Mouse (Mus musculus) hindbrain, embryonic 12.5 days (tissue): ENCODE data around the gene Hsp90ab1. TPM values are rescaled to one million over a fixed set of nuclear protein-coding genes. Genes with fewer than 3 reads are reported as not detected.

Experiments
- ATAC-seq: fragments of 200-750 bp; cut with Nextera tagmentation; 2 replicates; pipeline ENCODE4 v1.8.0; 2017; ENCODE audit warnings: moderate TSS enrichment; ENCODE audit not compliant: low FRiP score
- H3K27ac ChIP-seq: fragments of 300-500 bp; sonication (generic); 2 replicates; pipeline ENCODE4 v1.5.1; 2016; ENCODE audit warnings: mild to moderate bottlenecking
- H3K27me3 ChIP-seq: fragments of 300-500 bp; sonication (generic); 2 replicates; pipeline ENCODE4 v1.6.1; 2016; ENCODE audit warnings: mild to moderate bottlenecking
- H3K36me3 ChIP-seq: fragments of 300-500 bp; sonication (generic); 2 replicates; pipeline ENCODE4 v1.6.1; 2016; ENCODE audit warnings: mild to moderate bottlenecking
- H3K4me1 ChIP-seq: fragments of 300-500 bp; sonication (generic); 2 replicates; pipeline ENCODE4 v1.6.1; 2016
- H3K4me2 ChIP-seq: fragments of 300-500 bp; sonication (generic); replicated peaks from 2 replicates; pipeline ENCODE4 v1.6.1; 2016; ENCODE audit warnings: mild to moderate bottlenecking
- H3K4me3 ChIP-seq: fragments of 300-500 bp; sonication (generic); 2 replicates; pipeline ENCODE4 v1.5.1; 2016; ENCODE audit warnings: mild to moderate bottlenecking
- H3K9ac ChIP-seq: fragments of 300-500 bp; sonication (generic); 2 replicates; pipeline ENCODE4 v1.6.1; 2016; ENCODE audit warnings: mild to moderate bottlenecking, moderate library complexity
- H3K9me3 ChIP-seq: fragments of 300-500 bp; sonication (generic); replicated peaks from 2 replicates; pipeline ENCODE4 v1.6.1; 2016; ENCODE audit warnings: mild to moderate bottlenecking
- whole genome bisulfite sequencing: fragments of 180-500 bp; shearing (Covaris S2); methylation state at CpG from one replicate; pipeline ENCODE4 v1.1.7; 2016; 5-methylcytosine and 5-hydroxymethylcytosine counted together
- polyA plus RNA-seq: library from polyadenylated mRNA; unstranded; fragments of >200 nt; fragmentation: Nextera tagmentation; extraction: Ambion mirVana; gene quantifications from 2 replicates; pipeline ENCODE4 v1.2.1, GENCODE M21; 2016

Gene Hsp90ab1
- polyA plus RNA-seq, 1 experiment from 2014 or later: 1,487 TPM

GRCm38 (mm10) chr17:45542129-45542528 is 30.9 kb downstream of the Hsp90ab1 start:
- Histone ChIP-seq H3K27ac (no peak overlapping the region), H3K27me3 (peaks cover 87% of the 10 kb centered on the region), H3K9me3 (no peaks in the 10 kb centered on the region), H3K4me1 (peaks cover 30% of the 10 kb centered on the region), H3K36me3 (peaks cover 20% of the 10 kb centered on the region), H3K9ac (no peak overlapping the region), H3K4me3 (no peak overlapping the region), H3K4me2 (no peak overlapping the region)
- 42% methylated on average over 6 of the region's 6 CpGs for WGBS
- ATAC-seq: no peak

- WGBS: 76% methylated on average over 21 of the region's 21 CpGs
- peaks cover 84% of the 10 kb centered on the region for H3K27me3 ChIP-seq
- no peak overlapping the region for H3K4me3 ChIP-seq
- H3K27ac ChIP-seq: no peak overlapping the region
- H3K36me3 ChIP-seq: peaks cover 4% of the 10 kb centered on the region; the same call in 1 of the 2 replicates
- no peak overlapping the region for H3K9ac ChIP-seq
- no peak for ATAC-seq
- H3K4me2 ChIP-seq: no peak overlapping the region
- H3K9me3 ChIP-seq: no peaks in the 10 kb centered on the region
- peaks cover 12% of the 10 kb centered on the region for H3K4me1 ChIP-seq
These were observed 33.4 kb downstream of the Hsp90ab1 start for GRCm38 (mm10) chr17:45539664-45540063.

GRCm38 (mm10) chr17:45538394-45538793 is 34.7 kb downstream of the Hsp90ab1 start:
- H3K27ac ChIP-seq: no peak overlapping the region
- no peaks in the 10 kb centered on the region for H3K9me3 ChIP-seq
- no peaks in the 10 kb centered on the region for H3K36me3 ChIP-seq
- no peak overlapping the region for H3K4me3 ChIP-seq
- peaks cover 82% of the 10 kb centered on the region for H3K27me3 ChIP-seq
- WGBS: 62% methylated on average over 4 of the region's 4 CpGs
- no peak overlapping the region for H3K4me2 ChIP-seq
- ATAC-seq: no peak
- no peaks in the 10 kb centered on the region; the same call in 1 of the 2 replicates for H3K4me1 ChIP-seq
- H3K9ac ChIP-seq: no peak overlapping the region

- 18% methylated on average over 5 of the region's 5 CpGs for WGBS
- Histone ChIP-seq H3K4me2 (no peak overlapping the region), H3K27me3 (peaks cover 78% of the 10 kb centered on the region), H3K4me3 (no peak overlapping the region), H3K9ac (no peak overlapping the region), H3K36me3 (no peaks in the 10 kb centered on the region), H3K27ac (no peak overlapping the region), H3K4me1 (no peaks in the 10 kb centered on the region), H3K9me3 (no peaks in the 10 kb centered on the region)
- ATAC-seq: no peak
These were observed 36.8 kb downstream of the Hsp90ab1 start for GRCm38 (mm10) chr17:45536264-45536663.

- peaks cover 74% of the 10 kb centered on the region for H3K27me3 ChIP-seq
- no peaks in the 10 kb centered on the region for H3K4me1 ChIP-seq
- no peak overlapping the region for H3K4me3 ChIP-seq
- no peak overlapping the region for H3K27ac ChIP-seq
- H3K36me3 ChIP-seq: no peaks in the 10 kb centered on the region
- 59% methylated on average over 15 of the region's 15 CpGs for WGBS
- no peaks in the 10 kb centered on the region for H3K9me3 ChIP-seq
- H3K4me2 ChIP-seq: no peak overlapping the region
- H3K9ac ChIP-seq: no peak overlapping the region
- no peak for ATAC-seq
These were observed 40.2 kb downstream of the Hsp90ab1 start for GRCm38 (mm10) chr17:45532896-45533295.

- H3K4me2 ChIP-seq: no peak overlapping the region
- no peak for ATAC-seq
- WGBS: 45% methylated on average over 13 of the region's 13 CpGs
These were observed 42.7 kb downstream of the Hsp90ab1 start for GRCm38 (mm10) chr17:45530346-45530782.

GRCm38 (mm10) chr17:45526571-45526970 is 46.5 kb downstream of the Hsp90ab1 start:
- Histone ChIP-seq H3K4me2 (no peak overlapping the region), H3K27me3 (peaks cover 40% of the 10 kb centered on the region), H3K4me1 (peaks cover 14% of the 10 kb centered on the region), H3K27ac (no peak overlapping the region), H3K9ac (no peak overlapping the region), H3K36me3 (no peaks in the 10 kb centered on the region), H3K4me3 (no peak overlapping the region), H3K9me3 (no peaks in the 10 kb centered on the region)
- no peak for ATAC-seq
- WGBS: 21% methylated on average over 5 of the region's 5 CpGs

More at GRCm38 (mm10) chr17:45530346-45530782, 42.7 kb downstream of the Hsp90ab1 start:
- Histone ChIP-seq H3K36me3 (no peaks in the 10 kb centered on the region), H3K9me3 (no peaks in the 10 kb centered on the region), H3K4me3 (no peak overlapping the region), H3K27ac (no peak overlapping the region), H3K4me1 (no peaks in the 10 kb centered on the region), H3K9ac (no peak overlapping the region), H3K27me3 (peaks cover 57% of the 10 kb centered on the region)

GRCm38 (mm10) chr17:45524961-45525360 is 48.1 kb downstream of the Hsp90ab1 start:
- Histone ChIP-seq H3K4me2 (no peak overlapping the region), H3K27ac (no peak overlapping the region), H3K4me1 (peaks cover 14% of the 10 kb centered on the region), H3K9me3 (no peaks in the 10 kb centered on the region), H3K36me3 (peaks cover 12% of the 10 kb centered on the region), H3K9ac (no peak overlapping the region), H3K4me3 (no peak overlapping the region), H3K27me3 (peaks cover 31% of the 10 kb centered on the region)
- 60% methylated on average over 4 of the region's 4 CpGs for WGBS
- ATAC-seq: no peak

- under 1% methylated on average over 21 of the region's 21 CpGs for WGBS
- Histone ChIP-seq H3K27me3 (peaks cover 18% of the 10 kb centered on the region), H3K4me2 (peak within 1 kb of the TSS; percentile 73), H3K27ac (no peak within 1 kb of the TSS), H3K4me1 (peaks cover 19% of the 10 kb centered on the region), H3K36me3 (peaks cover 21% of the 10 kb centered on the region), H3K9me3 (no peaks in the 10 kb centered on the region), H3K4me3 (peak within 1 kb of the TSS; percentile 35), H3K9ac (peak within 1 kb of the TSS; percentile 60)
- ATAC-seq: peak; percentile 78
These were observed 49.8 kb downstream of the Hsp90ab1 start, which contains the start of gene Tcte1 for GRCm38 (mm10) chr17:45523263-45523662. TSS of gene Tcte1 (plus strand) at chr17:45523434.

GRCm38 (mm10) chr17:45520136-45520535 is 52.9 kb downstream of the Hsp90ab1 start:
- H3K9ac ChIP-seq: no peak overlapping the region
- peaks cover 19% of the 10 kb centered on the region for H3K4me1 ChIP-seq
- H3K36me3 ChIP-seq: peaks cover 31% of the 10 kb centered on the region
- ATAC-seq: no peak
- H3K4me2 ChIP-seq: no peak overlapping the region
- H3K27ac ChIP-seq: no peak overlapping the region
- H3K27me3 ChIP-seq: peaks cover 15% of the 10 kb centered on the region; the same call in 1 of the 2 replicates
- 86% methylated on average over 11 of the region's 11 CpGs for WGBS
- H3K4me3 ChIP-seq: no peak overlapping the region
- H3K9me3 ChIP-seq: no peaks in the 10 kb centered on the region

GRCm38 (mm10) chr17:45518766-45519475 is 54.1 kb downstream of the Hsp90ab1 start:
- H3K9ac ChIP-seq: no peak overlapping the region
- peaks cover 19% of the 10 kb centered on the region for H3K4me1 ChIP-seq
- peaks cover 35% of the 10 kb centered on the region for H3K36me3 ChIP-seq
- H3K27me3 ChIP-seq: peaks cover 4% of the 10 kb centered on the region; the same call in 1 of the 2 replicates
- 0 out of 2 replicates have a peak overlapping the region, but pooled peaks have one; percentile 9 for H3K27ac ChIP-seq
- H3K4me2 ChIP-seq: no peak overlapping the region
- 85% methylated on average over 12 of the region's 12 CpGs for WGBS
- H3K9me3 ChIP-seq: no peaks in the 10 kb centered on the region
- no peak overlapping the region for H3K4me3 ChIP-seq
- ATAC-seq: no peak
